Mouse (Mus musculus) neural tube, embryonic 13.5 days (tissue): ENCODE measurements at regions not wholly inside any gene's neighbourhood (a gene's known extent, or its start where the extent isn't known, plus 50 kb on each side); places are given as distances from the start of the nearest gene placed in this dataset.

Experiments used
- ATAC-seq: fragments of 200-750 bp; cut with Nextera tagmentation; 2 replicates; pipeline ENCODE4 v1.8.0; 2017; ENCODE audit warnings: low read depth, mild to moderate bottlenecking, moderate TSS enrichment, moderate library complexity
- H3K27ac ChIP-seq: fragments of 300-500 bp; sonication (generic); replicated peaks from 2 replicates; pipeline ENCODE4 v1.5.1; 2015; ENCODE audit warnings: moderate library complexity, mild to moderate bottlenecking, inconsistent platforms
- H3K27me3 ChIP-seq: fragments of 300-500 bp; sonication (generic); 2 replicates; pipeline ENCODE4 v1.6.1; 2015; ENCODE audit warnings: mild to moderate bottlenecking, inconsistent platforms
- H3K36me3 ChIP-seq: fragments of 300-500 bp; sonication (generic); 2 replicates; pipeline ENCODE4 v1.6.1; 2015; ENCODE audit warnings: mild to moderate bottlenecking, inconsistent platforms
- H3K4me1 ChIP-seq: fragments of 300-500 bp; sonication (generic); replicated peaks from 2 replicates; pipeline ENCODE4 v1.6.1; 2015; ENCODE audit warnings: inconsistent platforms
- H3K4me2 ChIP-seq: fragments of 300-500 bp; sonication (generic); 2 replicates; pipeline ENCODE4 v1.6.1; 2015; ENCODE audit warnings: inconsistent platforms, mild to moderate bottlenecking, moderate library complexity
- H3K4me3 ChIP-seq: fragments of 300-500 bp; sonication (generic); 2 replicates; pipeline ENCODE4 v1.5.1; 2015; ENCODE audit warnings: mild to moderate bottlenecking, inconsistent platforms
- H3K9ac ChIP-seq: fragments of 300-500 bp; sonication (generic); 2 replicates; pipeline ENCODE4 v1.6.1; 2015; ENCODE audit warnings: moderate library complexity, mild to moderate bottlenecking, inconsistent platforms
- H3K9me3 ChIP-seq: fragments of 300-500 bp; sonication (generic); 2 replicates; pipeline ENCODE4 v1.6.1; 2016; ENCODE audit warnings: inconsistent platforms
- WGBS: fragments of 180-500 bp; shearing (Covaris S2); methylation state at CpG from one replicate; pipeline ENCODE4 v1.1.7; 2015; 5-methylcytosine and 5-hydroxymethylcytosine counted together

- Histone ChIP-seq H3K27me3 (peaks cover 48% of the 10 kb centered on the region), H3K9ac (no peak overlapping the region), H3K9me3 (no peaks in the 10 kb centered on the region), H3K4me1 (peaks cover 9% of the 10 kb centered on the region), H3K4me2 (no peak overlapping the region), H3K27ac (no peak overlapping the region), H3K4me3 (no peak overlapping the region), H3K36me3 (no peaks in the 10 kb centered on the region)
- 93% methylated on average over 3 of the region's 3 CpGs for WGBS
- ATAC-seq: no peak
Observed at GRCm38 (mm10) chr19:59590021-59590420, 131.8 kb downstream of the Emx2 start.

DNA sequence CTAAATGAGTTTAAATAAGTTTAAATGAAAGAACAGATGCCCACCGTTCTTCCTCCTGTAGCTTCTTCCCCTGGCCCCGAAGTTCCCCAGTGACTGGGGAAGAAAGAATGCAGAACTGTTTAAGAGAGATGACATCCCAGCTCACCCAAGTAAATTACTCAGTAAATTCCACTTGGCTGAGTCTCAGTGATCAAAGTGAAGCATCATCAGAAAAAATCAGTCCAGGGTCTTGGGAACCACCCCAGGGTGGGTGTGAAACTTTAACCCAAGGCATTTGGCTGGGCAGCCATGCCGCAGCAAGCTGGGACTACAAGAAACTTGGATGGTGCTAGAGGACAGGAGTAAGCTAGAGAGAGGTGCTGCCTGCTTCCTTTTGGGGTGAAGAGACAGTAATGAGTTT lies 133.9 kb downstream of the Emx2 start:
- H3K27me3 ChIP-seq: peaks cover 36% of the 10 kb centered on the region
- 72% methylated on average over 3 of the region's 3 CpGs for WGBS

DNA sequence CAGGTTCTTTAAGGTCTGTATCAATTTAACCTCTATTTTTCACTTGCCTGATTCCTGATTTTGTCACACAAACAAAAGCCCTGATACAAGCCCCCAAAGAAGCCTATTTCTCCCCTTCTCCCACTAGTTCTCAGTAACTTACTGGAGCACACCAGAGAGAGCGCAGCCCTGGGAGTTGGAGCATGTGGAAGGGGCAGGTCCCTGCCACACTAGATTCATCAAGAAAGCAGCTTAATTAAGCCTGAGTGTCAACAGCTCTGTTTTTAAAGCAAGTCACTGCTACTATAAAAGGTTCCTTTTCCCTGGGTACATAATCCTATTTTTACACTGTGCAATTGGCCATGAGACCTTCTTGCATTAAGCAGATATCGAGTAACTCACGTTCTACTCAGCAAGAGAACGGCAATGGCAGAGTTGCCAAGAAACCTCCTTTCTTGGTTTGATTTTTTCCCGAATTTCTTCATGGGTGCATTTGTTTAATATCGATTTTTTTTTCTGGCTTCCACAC lies 166.2 kb downstream of the Emx2 start:
- H3K27ac ChIP-seq: no peak overlapping the region
- no peaks in the 10 kb centered on the region for H3K9me3 ChIP-seq
- no peak overlapping the region for H3K4me2 ChIP-seq
- ATAC-seq: no peak
- H3K4me1 ChIP-seq: peaks cover 20% of the 10 kb centered on the region
- no peak overlapping the region for H3K9ac ChIP-seq
- no peak overlapping the region for H3K4me3 ChIP-seq
- peaks cover 4% of the 10 kb centered on the region; the same call in 1 of the 2 replicates for H3K27me3 ChIP-seq
- H3K36me3 ChIP-seq: no peaks in the 10 kb centered on the region
- WGBS: 82% methylated on average over 6 of the region's 6 CpGs

More for the DNA sequence above, 133.9 kb downstream of the Emx2 start:
- Histone ChIP-seq H3K9me3 (no peaks in the 10 kb centered on the region), H3K4me3 (no peak overlapping the region), H3K4me2 (no peak overlapping the region), H3K9ac (no peak overlapping the region), H3K27ac (no peak overlapping the region), H3K36me3 (no peaks in the 10 kb centered on the region), H3K4me1 (peaks cover 9% of the 10 kb centered on the region)
- ATAC-seq: no peak

GRCm38 (mm10) chr19:59627681-59628080 lies 169.5 kb downstream of the Emx2 start:
- no peak; the same call in 1 of the 2 replicates for ATAC-seq
- Histone ChIP-seq H3K9me3 (no peaks in the 10 kb centered on the region), H3K9ac (no peak overlapping the region), H3K4me2 (no peak overlapping the region), H3K27me3 (peaks cover 12% of the 10 kb centered on the region), H3K27ac (no peak overlapping the region), H3K4me3 (no peak overlapping the region), H3K4me1 (peaks cover 20% of the 10 kb centered on the region), H3K36me3 (no peaks in the 10 kb centered on the region)
- 52% methylated on average over 3 of the region's 3 CpGs for WGBS

DNA sequence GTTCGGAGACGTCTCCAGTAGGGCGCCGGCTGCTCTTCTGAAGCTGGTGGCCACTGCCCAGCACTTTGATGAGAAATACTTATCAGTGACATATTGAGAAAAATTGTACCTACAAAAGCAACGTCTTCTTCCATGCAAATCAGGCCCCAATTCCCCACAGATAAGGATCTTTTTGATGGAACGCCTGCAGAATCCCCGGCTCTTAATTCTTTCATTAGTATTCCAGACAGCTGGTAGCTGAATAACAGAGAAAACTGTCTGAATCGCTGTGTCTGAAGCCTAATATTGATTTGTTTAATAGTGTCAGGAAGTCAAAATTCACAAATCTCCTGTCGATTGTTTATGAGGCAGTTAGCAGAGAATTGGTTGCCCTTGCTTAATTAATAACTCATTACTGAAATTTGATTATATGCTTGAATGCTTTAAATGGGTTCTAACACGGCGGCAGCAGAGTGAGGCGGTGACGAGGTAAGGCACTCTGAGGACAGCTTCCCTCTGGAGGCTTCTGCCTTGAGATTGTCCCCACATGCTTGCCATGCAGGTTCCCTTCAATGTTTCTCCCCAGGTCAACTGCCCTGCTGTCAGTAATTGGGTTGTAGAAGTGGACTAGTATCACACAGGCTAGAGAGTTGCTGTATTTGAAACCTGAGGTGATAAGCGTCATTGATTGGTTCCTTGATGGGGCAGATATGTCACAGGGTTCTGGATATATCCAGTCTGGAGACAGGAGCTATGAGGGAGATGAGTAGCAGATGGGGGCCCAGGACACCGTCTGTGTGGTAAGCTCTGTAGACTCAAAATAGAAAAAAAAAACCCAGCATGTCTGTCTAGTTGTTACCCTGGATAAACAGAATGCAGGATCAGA lies 170.4 kb downstream of the Emx2 start:
- Histone ChIP-seq H3K4me3 (no peak overlapping the region), H3K9ac (no peak overlapping the region), H3K36me3 (no peaks in the 10 kb centered on the region), H3K4me1 (peaks cover 20% of the 10 kb centered on the region), H3K4me2 (no peak overlapping the region), H3K27me3 (peaks cover 16% of the 10 kb centered on the region), H3K9me3 (no peaks in the 10 kb centered on the region), H3K27ac (peak overlapping the region; percentile 38)
- peak; percentile 72; the same call in 1 of the 2 replicates for ATAC-seq
- WGBS: 35% methylated on average over 15 of the region's 15 CpGs

GRCm38 (mm10) chr19:59629161-59629445 lies 170.9 kb downstream of the Emx2 start:
- H3K9ac ChIP-seq: no peak overlapping the region
- peaks cover 20% of the 10 kb centered on the region for H3K4me1 ChIP-seq
- WGBS: 79% methylated on average over 2 of the region's 2 CpGs
- peaks cover 17% of the 10 kb centered on the region for H3K27me3 ChIP-seq
- no peak overlapping the region for H3K4me3 ChIP-seq
- peak; percentile 11; the same call in 1 of the 2 replicates for ATAC-seq
- no peaks in the 10 kb centered on the region for H3K9me3 ChIP-seq
- H3K36me3 ChIP-seq: no peaks in the 10 kb centered on the region
- H3K4me2 ChIP-seq: no peak overlapping the region
- H3K27ac ChIP-seq: peak overlapping the region; percentile 38

GRCm38 (mm10) chr19:59630095-59630494 lies 171.9 kb downstream of the Emx2 start:
- ATAC-seq: no peak
- 86% methylated on average over 8 of the region's 8 CpGs for WGBS

GRCm38 (mm10) chr19:59630706-59631105 lies 172.5 kb downstream of the Emx2 start:
- ATAC-seq: no peak
- Histone ChIP-seq H3K4me2 (no peak overlapping the region), H3K27ac (no peak overlapping the region), H3K36me3 (no peaks in the 10 kb centered on the region), H3K4me3 (no peak overlapping the region), H3K9me3 (no peaks in the 10 kb centered on the region), H3K27me3 (peaks cover 16% of the 10 kb centered on the region), H3K9ac (no peak overlapping the region), H3K4me1 (peaks cover 22% of the 10 kb centered on the region)
- 35% methylated on average over 4 of the region's 4 CpGs for WGBS

More at GRCm38 (mm10) chr19:59630095-59630494, 171.9 kb downstream of the Emx2 start:
- Histone ChIP-seq H3K4me2 (no peak overlapping the region), H3K36me3 (no peaks in the 10 kb centered on the region), H3K9ac (no peak overlapping the region), H3K4me1 (peaks cover 20% of the 10 kb centered on the region), H3K4me3 (no peak overlapping the region), H3K9me3 (no peaks in the 10 kb centered on the region), H3K27me3 (peaks cover 18% of the 10 kb centered on the region), H3K27ac (no peak overlapping the region)

- Histone ChIP-seq H3K9ac (no peak overlapping the region), H3K4me1 (peaks cover 23% of the 10 kb centered on the region), H3K27ac (no peak overlapping the region), H3K4me3 (no peak overlapping the region), H3K27me3 (peaks cover 16% of the 10 kb centered on the region), H3K4me2 (no peak overlapping the region), H3K9me3 (no peaks in the 10 kb centered on the region), H3K36me3 (no peaks in the 10 kb centered on the region)
- no peak for ATAC-seq
- 83% methylated on average over 1 of the region's 1 CpGs for WGBS
Observed at GRCm38 (mm10) chr19:59631541-59631940, 173.4 kb downstream of the Emx2 start.

- H3K27me3 ChIP-seq: peaks cover 10% of the 10 kb centered on the region; the same call in 1 of the 2 replicates
- no peak for ATAC-seq
- WGBS: 56% methylated on average over 8 of the region's 8 CpGs
- H3K36me3 ChIP-seq: no peaks in the 10 kb centered on the region
- H3K9ac ChIP-seq: no peak overlapping the region
- H3K9me3 ChIP-seq: no peaks in the 10 kb centered on the region
- H3K4me2 ChIP-seq: no peak overlapping the region
- H3K27ac ChIP-seq: no peak overlapping the region
- H3K4me1 ChIP-seq: 0 out of 2 replicates have a peak, but pooled peaks cover 3% of the 10 kb centered on the region
- H3K4me3 ChIP-seq: no peak overlapping the region
Observed at GRCm38 (mm10) chr19:59636271-59636670, 178.1 kb downstream of the Emx2 start.

DNA sequence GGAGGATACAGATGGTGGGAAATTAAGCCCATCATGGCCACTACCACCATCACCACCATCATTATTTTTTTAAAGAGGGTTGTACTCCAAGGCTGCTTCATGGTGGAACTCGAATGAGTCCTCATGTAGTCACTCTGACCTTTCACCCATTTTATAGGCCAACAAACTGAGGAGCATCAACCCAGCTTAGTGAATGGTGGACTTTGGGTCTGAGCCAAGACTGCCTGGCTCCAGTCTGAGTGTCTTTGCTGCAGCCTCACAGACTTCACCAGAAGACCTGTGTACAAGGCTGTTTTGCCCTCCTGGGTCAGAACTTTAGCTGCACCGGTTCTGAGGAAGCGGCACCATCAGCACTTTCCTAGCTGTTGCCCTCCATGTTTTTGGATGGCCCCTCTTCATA lies 184.4 kb downstream of the Emx2 start:
- 87% methylated on average over 3 of the region's 3 CpGs for WGBS

GRCm38 (mm10) chr19:59646231-59646630 lies 188.1 kb downstream of the Emx2 start:
- ATAC-seq: no peak
- no peak overlapping the region for H3K4me3 ChIP-seq
- no peaks in the 10 kb centered on the region for H3K9me3 ChIP-seq
- H3K27me3 ChIP-seq: no peaks in the 10 kb centered on the region
- H3K36me3 ChIP-seq: no peaks in the 10 kb centered on the region
- no peak overlapping the region for H3K9ac ChIP-seq
- H3K4me2 ChIP-seq: no peak overlapping the region
- WGBS: 74% methylated on average over 8 of the region's 8 CpGs
- no peak overlapping the region for H3K27ac ChIP-seq
- peaks cover 25% of the 10 kb centered on the region for H3K4me1 ChIP-seq

More for the DNA sequence above, 184.4 kb downstream of the Emx2 start:
- Histone ChIP-seq H3K36me3 (no peaks in the 10 kb centered on the region), H3K9me3 (no peaks in the 10 kb centered on the region), H3K9ac (no peak overlapping the region), H3K27me3 (no peaks in the 10 kb centered on the region), H3K4me3 (no peak overlapping the region), H3K4me2 (no peak overlapping the region), H3K27ac (no peak overlapping the region), H3K4me1 (peaks cover 6% of the 10 kb centered on the region)
- no peak for ATAC-seq
